Mouse (Mus musculus) spleen, postnatal 14 days (tissue): ENCODE results near the gene C1rl.
"Not testable (repeated sequence)": the region's sequence is repeated elsewhere in the genome, so short reads cannot be mapped to it uniquely, and the experiment has no call there.

Experiments
- DNase-seq, 2 experiments: peaks; one replicate each; pipeline ENCODE4 v3.0.0; 2021 to 2022; ENCODE audit warnings: low spot score in 2 of 2

C1rl gene

DNA sequence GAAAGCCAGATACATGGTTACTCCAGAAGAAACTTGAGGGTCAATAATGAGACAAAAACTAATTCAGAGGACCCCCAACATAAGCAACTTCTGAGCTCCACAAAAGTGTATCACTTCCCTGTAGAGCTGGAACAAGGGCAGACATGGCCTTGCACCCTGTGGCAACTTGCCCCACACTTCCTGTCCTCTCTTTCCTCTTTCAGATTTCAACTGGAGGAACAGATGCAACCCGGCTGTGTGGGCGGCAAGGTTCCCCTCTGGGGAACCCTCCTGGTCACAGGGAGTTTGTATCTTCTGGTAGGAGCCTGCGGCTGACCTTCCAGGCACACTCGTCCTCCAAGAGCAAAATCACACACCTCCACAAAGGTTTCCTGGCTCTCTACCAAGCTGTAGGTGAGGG lies 12.1 kb downstream of the C1rl start:
- peak in 1 of 2 experiments; percentile 16 for DNase-seq

GRCm38 (mm10) chr6:124506991-124507390 lies 14.1 kb downstream of the C1rl start:
- DNase-seq, result no peak

DNA sequence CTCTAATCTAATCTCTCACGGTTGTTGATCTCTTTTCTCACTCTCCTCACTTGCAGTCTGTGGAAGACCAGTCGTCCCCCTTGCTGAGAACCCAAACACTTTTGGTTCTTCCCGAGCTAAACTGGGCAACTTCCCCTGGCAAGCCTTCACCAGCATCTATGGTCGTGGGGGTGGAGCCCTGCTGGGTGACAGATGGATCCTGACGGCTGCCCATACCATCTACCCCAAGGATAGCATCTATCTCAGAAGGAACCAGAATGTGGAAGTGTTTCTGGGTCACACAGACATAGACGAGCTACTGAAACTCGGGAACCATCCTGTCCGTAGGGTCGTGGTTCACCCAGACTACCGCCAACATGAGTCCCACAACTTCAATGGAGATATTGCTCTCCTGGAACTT lies 15.4 kb downstream of the C1rl start:
- DNase-seq, result no peak

DNA sequence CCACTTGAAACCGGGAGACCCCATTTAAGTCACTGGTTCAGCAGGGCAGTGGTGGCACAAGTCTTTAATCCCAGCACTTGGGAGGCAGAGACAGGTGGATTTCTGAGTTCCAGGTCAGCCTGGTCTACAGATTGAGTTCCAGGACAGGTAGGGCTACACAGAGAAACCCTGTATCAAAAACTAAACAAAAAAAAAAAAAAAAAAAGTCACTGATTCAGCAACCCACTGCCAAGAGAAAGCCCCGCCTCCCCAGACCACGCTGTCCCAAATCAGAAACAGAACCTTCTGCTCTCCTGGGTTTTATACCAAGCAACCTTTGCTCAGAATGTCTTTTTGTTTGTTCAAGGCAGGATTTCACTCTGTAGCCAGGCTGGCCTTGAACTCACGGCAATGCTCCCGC lies 16.3 kb downstream of the C1rl start:
- DNase-seq, result not testable (repeated sequence)

DNA sequence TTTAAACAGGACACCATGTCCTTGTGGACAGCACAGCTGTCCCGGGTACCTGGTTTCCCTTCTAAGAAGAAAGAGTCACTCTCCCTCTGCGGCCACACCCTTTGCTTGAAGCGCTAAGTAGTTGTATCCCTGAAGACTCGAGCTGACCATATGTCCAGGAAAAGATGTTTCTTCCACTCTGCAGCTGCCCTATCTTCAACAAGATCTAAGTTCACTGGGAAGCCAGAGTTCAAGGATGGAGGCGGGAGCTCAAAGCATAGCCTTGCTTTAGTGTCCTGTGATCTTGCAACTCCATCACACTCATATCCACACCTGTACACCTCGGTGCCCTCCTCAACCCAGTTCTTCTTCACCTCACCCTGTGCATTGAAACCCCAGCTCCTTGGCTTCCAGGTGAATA lies 19.0 kb downstream of the C1rl start:
- DNase-seq, result no peak

- DNase-seq, result peak in 1 of 2 experiments; percentile 25
Observed at GRCm38 (mm10) chr6:124512355-124512836, 19.5 kb downstream of the C1rl start, which contains the start of gene C1ra. Gene C1ra (plus strand): TSS chr6:124512405.

GRCm38 (mm10) chr6:124517733-124518132 lies 24.8 kb downstream of the C1rl start:
- not testable (repeated sequence) for DNase-seq

DNA sequence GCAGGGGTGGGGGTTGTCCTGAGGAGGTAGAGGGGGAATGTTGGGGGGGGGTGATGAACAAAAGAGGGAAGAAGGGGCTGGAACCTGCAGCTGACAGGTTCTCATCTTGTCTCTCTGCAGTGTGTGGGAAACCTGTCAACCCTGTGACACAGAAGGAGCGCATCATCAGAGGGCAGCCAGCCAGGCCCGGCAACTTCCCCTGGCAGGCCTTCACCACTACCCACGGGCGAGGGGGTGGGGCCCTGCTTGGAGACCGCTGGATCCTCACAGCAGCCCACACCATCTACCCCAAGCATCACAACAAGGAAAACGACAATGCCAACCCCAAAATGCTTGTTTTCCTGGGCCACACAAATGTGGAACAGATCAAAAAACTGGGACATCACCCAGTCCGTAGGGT lies 29.2 kb downstream of the C1rl start:
- DNase-seq, result not testable (repeated sequence)

- no peak for DNase-seq
Observed at GRCm38 (mm10) chr6:124527881-124528280, 35.0 kb downstream of the C1rl start.

- no peak for DNase-seq
Observed at GRCm38 (mm10) chr6:124531077-124531476, 38.2 kb downstream of the C1rl start.

DNA sequence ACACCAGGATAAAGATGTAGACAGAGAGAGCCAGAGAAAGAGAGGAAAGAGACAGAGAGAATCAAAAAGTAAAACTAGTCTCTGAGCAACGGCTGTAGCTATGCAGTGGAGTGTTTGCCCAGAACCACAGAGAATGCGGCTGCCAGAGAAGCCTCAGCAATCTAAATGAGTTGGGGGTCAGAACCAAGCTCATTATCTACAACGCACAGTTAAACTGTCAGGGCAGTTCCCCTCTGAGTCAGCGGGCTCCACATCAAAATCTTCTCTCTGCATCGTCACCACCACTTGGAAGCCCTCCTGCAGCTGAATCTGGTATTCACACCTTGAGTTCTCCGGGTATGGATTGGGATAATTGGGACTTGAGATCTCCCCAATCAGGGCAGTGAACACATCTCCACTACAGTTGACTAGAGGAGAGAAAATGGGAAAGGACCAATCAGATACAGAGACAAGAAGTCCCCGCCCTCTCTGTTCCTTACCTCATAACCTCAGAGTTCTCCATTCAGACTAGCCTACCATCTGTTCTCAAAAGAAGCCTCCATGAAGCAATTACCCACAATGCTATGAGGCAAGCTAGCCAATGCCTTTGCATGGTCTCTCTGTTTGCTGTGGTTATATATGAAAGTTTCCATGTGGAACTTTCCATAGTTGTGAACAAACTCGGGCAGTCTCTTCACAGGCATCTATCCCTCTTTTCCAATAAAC lies 43.4 kb downstream of the C1rl start:
- not testable (repeated sequence) for DNase-seq

- DNase-seq, result not testable (repeated sequence)
Observed at GRCm38 (mm10) chr6:124541176-124541575, 48.3 kb downstream of the C1rl start.

GRCm38 (mm10) chr6:124542284-124542683 lies 49.4 kb downstream of the C1rl start, which contains the start of gene C1s1:
Gene C1s1 (minus strand): TSS chr6:124542359.
- peak in 1 of 2 experiments; percentile 2 for DNase-seq

DNA sequence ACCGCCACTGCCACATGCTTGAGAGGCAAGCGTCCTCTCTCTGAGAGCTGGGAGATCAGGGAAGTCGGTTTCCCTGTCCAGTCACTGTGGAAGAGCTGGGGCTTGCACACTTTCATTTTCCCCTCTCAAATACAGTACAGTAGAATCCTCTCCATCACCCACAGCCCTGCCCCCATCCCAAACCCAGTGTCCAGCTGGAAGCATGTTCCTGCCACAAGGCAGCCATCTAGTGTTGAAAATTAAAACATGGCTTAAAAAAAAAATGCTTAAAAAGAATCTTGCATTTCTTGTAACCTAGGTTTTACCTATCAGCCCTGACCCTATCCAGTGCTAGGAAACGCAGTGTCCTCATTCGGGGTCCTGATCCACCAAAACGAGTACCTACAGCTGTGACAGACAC lies 51.6 kb downstream of the C1rl start:
- DNase-seq, result no peak

DNA sequence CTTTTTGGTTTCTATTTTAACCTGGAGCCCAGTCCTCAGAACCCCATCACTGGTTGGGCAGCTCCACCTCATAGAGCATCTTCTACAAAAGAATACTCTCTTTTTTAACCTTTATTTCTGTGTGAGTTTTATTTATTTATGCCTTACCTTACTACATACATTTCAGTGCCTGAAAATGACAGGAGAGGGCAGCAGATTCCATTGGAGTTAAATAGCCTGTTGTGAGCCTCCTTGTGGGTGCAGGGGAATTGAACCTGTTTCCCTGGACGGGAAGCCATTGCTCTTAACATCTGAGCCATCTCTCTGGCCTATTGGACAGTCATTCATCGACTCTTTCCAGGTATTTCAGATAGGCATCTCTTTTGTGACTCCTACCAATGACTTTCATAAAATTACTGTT lies 52.5 kb downstream of the C1rl start:
- no peak for DNase-seq

GRCm38 (mm10) chr6:124547979-124548378 lies 55.1 kb downstream of the C1rl start:
- not testable (repeated sequence) for DNase-seq

GRCm38 (mm10) chr6:124549023-124549550 lies 56.2 kb downstream of the C1rl start:
- no peak for DNase-seq

GRCm38 (mm10) chr6:124552766-124553165 lies 59.9 kb downstream of the C1rl start:
- DNase-seq, result no peak

DNA sequence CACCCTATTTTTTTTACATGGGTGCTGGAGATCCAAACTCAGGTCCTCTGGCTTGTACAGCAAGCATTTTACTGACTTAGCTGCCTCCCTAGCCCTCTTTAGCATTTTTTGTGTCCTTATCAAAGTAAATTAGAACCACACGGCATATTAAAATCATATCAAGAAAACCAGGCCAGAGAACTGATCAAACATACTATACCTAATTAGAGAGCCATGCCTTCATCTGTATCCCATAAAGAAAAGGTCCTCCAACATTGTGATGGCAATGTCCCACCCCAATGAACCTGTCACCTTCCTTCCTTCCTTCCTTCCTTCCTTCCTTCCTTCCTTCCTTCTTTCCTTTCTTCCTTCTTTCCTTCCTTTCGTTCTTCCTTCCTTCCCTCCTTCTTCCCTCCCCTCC lies 63.0 kb downstream of the C1rl start:
- not testable (repeated sequence) for DNase-seq
